Mouse (Mus musculus): Measurements from ENCODE around the gene Ccdc61. TPM values are rescaled to one million over a fixed set of nuclear protein-coding genes. Genes with fewer than 3 reads are reported as not detected.

Ccdc61 gene
- polyA plus RNA-seq, 1 experiment from 2014 or later, result 23.6 TPM

DNA sequence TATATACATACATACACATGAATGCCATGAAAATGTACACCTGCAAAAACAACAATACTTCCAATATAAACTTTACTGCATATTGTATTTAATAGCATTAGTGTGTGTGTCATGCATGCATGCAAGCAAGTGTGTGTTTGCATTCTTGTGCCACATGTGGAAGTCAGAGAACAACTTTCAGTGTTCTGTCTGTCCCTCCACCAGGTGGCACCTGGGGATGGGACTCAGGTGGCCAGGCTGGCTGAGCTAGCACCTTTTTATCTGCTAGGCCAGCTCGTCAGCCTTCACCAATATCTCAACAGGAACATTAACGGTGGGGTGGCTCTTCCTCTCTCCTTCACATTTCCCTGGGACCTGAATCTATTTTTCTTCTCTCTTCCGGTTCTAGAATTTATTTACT is 7.7 kb downstream of the Ccdc61 start:
- H3K4me2 ChIP-seq, result no peak overlapping the region
- WGBS, result 59% methylated on average over 3 of the region's 3 CpGs
- ATAC-seq (ENCODE audit: low FRiP score), result no peak

DNA sequence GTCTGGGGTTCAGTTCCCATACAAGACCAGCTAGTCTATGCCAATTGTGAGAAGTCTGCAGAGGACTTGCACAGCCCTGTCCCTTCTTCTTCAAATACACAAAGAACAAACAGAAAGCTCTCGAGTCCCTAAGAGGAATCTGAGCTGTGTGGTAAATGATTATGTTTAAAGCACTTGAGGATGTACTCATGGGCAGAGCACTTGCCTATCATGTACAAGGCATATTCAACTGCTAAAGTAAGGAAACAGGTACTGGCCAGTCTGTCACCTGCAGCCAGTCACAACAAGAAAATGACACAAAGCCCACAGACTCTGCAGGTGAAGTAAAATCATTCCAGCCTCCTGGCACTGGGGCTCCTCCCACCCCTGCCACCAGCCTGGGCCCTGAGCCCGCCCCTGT is 9.7 kb downstream of the Ccdc61 start:
- 93% methylated on average over 2 of the region's 2 CpGs for WGBS
- Histone ChIP-seq H3K9ac (no peak overlapping the region), H3K4me1 (replicated peaks) (0 out of 2 replicates have a peak, but pooled peaks cover 7% of the 10 kb centered on the region), H3K4me3 (no peak overlapping the region), H3K4me2 (no peak overlapping the region), H3K36me3 (peaks cover 8% of the 10 kb centered on the region; the same call in 1 of the 2 replicates), H3K9me3 (no peaks in the 10 kb centered on the region), H3K27ac (no peak overlapping the region), H3K27me3 (no peaks in the 10 kb centered on the region)
- ATAC-seq (ENCODE audit: low FRiP score), result no peak

More for the DNA sequence above, 7.7 kb downstream of the Ccdc61 start:
- Histone ChIP-seq H3K9ac (no peak overlapping the region), H3K27me3 (no peaks in the 10 kb centered on the region), H3K4me3 (no peak overlapping the region), H3K36me3 (peaks cover 8% of the 10 kb centered on the region; the same call in 1 of the 2 replicates), H3K27ac (no peak overlapping the region), H3K4me1 (replicated peaks) (no peaks in the 10 kb centered on the region), H3K9me3 (no peaks in the 10 kb centered on the region)

DNA sequence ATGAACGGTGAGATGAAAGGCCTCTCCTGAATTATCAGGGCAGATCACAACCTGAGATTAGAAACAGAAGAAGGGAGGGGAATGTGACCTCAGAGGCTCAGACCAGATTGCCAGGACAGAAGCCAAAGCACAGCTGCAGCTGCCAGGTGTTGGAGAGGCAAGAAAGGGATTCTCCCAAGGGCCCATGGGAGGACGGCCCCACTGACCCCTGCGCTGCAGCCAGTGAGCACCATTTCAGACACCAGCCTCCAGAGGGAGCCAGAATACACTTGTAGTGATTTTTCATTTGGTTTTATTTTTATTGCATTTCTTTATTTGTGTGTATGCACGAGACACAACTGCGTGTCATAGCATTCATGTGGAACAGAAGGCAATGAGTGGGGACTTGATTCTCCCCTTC is 13.7 kb downstream of the Ccdc61 start:
- no peak overlapping the region for H3K27ac ChIP-seq
- peaks cover 32% of the 10 kb centered on the region for H3K4me1 ChIP-seq (replicated peaks)
- 0 out of 2 replicates have a peak overlapping the region, but pooled peaks have one; percentile 15 for H3K9ac ChIP-seq
- peaks cover 8% of the 10 kb centered on the region; the same call in 1 of the 2 replicates for H3K36me3 ChIP-seq
- peaks cover 13% of the 10 kb centered on the region for H3K27me3 ChIP-seq
- H3K9me3 ChIP-seq, result no peaks in the 10 kb centered on the region
- H3K4me2 ChIP-seq, result no peak overlapping the region
- 25% methylated on average over 5 of the region's 5 CpGs for WGBS
- H3K4me3 ChIP-seq, result no peak overlapping the region
- ATAC-seq (ENCODE audit: low FRiP score), result no peak

DNA sequence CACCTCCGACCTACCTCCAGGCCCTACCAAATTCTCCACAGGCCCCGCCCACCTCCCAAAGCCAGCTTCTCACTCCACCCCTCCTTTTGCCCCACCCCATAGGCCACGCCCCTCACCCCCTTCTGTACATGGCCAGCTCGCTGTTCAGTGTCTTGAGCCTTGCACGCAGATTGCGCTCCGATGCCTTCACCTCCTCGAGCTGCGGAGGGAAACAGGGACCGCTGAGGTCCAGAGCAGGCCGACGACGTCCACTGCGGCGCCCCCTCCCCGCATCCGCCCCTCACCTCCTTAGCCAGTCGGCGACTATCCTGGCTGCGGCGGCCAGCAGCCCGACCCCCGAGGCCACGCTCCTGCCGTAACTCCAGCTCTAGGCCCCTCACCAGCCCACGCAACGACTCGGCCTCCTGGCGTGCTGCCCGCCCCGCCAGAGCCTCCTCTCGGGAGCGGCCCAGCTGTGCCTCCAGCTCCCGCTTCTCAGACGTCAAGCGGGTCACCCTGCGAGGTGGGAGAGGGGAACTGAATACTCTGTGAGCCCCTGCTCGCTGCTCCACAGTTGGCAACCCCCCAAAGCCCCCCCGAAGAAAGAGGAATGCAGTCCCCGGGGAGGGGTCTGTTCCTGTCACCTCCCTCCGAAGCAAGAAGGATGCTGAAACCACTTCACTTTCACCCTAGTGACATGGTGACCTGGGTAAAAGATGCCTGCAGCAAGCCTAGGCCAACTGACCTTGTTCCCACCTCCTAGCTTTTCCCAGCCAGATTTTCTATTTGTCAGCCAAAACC is 16.4 kb downstream of the Ccdc61 start:
- H3K9ac ChIP-seq, result peak overlapping the region; percentile 79
- no peaks in the 10 kb centered on the region for H3K9me3 ChIP-seq
- peak overlapping the region; percentile 77 for H3K4me2 ChIP-seq
- H3K4me1 ChIP-seq (replicated peaks), result peaks cover 32% of the 10 kb centered on the region
- H3K4me3 ChIP-seq, result peak overlapping the region; percentile 49
- H3K27ac ChIP-seq, result peak overlapping the region; percentile 18; the same call in 1 of the 2 replicates
- H3K36me3 ChIP-seq, result no peaks in the 10 kb centered on the region
- under 1% methylated on average over 41 of the region's 41 CpGs for WGBS
- 0 out of 2 replicates have a peak, but pooled peaks have one; percentile 8 for ATAC-seq (ENCODE audit: low FRiP score)
- peaks cover 13% of the 10 kb centered on the region for H3K27me3 ChIP-seq

DNA sequence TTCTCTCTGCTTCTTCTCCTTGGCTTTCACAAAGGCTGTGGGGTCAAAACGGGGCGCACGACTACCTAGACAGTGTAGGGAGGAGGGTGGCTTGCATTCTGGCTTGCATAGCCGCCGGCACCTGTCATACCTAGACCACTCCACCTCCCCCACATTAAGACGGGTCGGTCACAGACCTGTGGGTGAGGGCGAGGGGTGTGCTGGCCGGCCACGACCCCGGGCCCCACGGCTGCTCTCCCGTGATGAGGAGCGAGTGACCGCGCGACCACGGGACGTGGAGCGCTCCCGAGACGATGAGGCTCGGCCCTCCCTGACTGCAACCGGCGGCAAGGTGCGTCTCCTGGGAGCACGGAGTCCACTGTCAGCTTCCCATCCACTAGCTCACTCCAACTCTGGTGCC is 17.2 kb downstream of the Ccdc61 start:
- Histone ChIP-seq H3K9me3 (no peaks in the 10 kb centered on the region), H3K9ac (peak overlapping the region; percentile 74), H3K4me3 (peak overlapping the region; percentile 49), H3K27ac (no peak overlapping the region), H3K4me2 (peak overlapping the region; percentile 77), H3K36me3 (no peaks in the 10 kb centered on the region), H3K4me1 (replicated peaks) (peaks cover 32% of the 10 kb centered on the region), H3K27me3 (peaks cover 13% of the 10 kb centered on the region)
- 29% methylated on average over 27 of the region's 27 CpGs for WGBS
- peak; percentile 43 for ATAC-seq (ENCODE audit: low FRiP score)

DNA sequence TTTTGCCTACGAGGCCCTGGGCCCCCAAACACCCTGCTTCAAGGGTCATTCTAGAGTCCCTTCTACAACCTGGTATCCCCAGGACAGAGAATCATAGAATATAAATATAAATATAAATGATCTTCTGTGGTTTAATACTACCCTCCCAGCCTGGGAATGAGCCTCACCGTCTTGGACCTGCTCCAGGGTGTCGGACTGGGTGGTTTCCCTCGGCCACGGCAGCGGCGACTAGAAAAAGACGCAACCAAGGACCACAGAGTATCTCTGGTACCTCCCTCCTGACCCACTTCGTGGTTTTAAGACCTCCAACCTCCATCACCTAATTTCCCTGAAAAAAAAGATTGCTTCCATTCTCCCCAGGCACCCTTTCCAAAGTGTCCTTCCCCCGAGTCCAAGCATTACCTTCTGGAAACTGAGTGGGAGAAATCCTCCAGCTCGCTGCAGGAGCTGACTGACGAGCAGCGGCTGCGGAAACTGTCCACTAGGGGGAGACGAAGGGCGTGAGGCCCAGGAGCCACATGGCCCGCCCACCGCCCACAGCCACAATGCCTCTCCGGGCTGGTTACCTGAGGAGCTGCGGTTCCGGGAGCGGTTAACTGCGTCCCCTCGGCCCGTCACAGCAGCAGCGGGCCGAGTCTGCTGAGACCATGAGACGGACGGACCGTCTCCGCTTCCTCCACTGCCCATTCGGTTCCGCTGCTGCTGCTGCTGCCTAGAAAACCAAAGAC is 18.2 kb downstream of the Ccdc61 start:
- H3K4me1 ChIP-seq (replicated peaks), result peaks cover 32% of the 10 kb centered on the region
- H3K4me3 ChIP-seq, result peak overlapping the region; percentile 49
- H3K27me3 ChIP-seq, result peaks cover 13% of the 10 kb centered on the region
- H3K36me3 ChIP-seq, result no peaks in the 10 kb centered on the region
- peak overlapping the region; percentile 74 for H3K9ac ChIP-seq
- H3K27ac ChIP-seq, result peak overlapping the region; percentile 20; the same call in 1 of the 2 replicates
- H3K9me3 ChIP-seq, result no peaks in the 10 kb centered on the region
- H3K4me2 ChIP-seq, result peak overlapping the region; percentile 77
- peak; percentile 58 for ATAC-seq (ENCODE audit: low FRiP score)
- WGBS, result 21% methylated on average over 33 of the region's 33 CpGs

DNA sequence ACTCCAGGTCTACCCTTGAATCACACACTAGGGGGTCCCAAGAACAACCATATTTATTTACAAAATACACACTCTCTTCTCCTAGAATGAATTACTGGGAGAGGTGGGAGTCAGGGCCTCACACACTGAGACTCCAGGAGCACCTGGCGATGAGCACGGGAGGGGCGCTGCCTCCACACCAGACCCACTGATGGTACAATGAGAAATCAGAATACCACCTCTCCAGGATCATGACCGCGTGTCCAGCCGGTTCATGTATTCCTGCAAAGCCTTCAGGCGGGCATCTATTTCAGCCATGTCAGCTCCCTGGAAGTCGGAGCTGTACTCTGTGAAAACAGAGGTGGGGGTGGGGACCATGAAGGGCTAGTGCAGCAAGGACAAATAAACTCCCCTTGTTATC is 19.4 kb downstream of the Ccdc61 start:
- no peak overlapping the region for H3K4me2 ChIP-seq
- no peaks in the 10 kb centered on the region for H3K9me3 ChIP-seq
- no peak overlapping the region for H3K27ac ChIP-seq
- H3K4me3 ChIP-seq, result no peak overlapping the region
- 93% methylated on average over 8 of the region's 8 CpGs for WGBS
- peaks cover 25% of the 10 kb centered on the region for H3K4me1 ChIP-seq (replicated peaks)
- H3K27me3 ChIP-seq, result peaks cover 13% of the 10 kb centered on the region
- ATAC-seq (ENCODE audit: low FRiP score), result no peak
- H3K36me3 ChIP-seq, result no peaks in the 10 kb centered on the region
- H3K9ac ChIP-seq, result no peak overlapping the region

DNA sequence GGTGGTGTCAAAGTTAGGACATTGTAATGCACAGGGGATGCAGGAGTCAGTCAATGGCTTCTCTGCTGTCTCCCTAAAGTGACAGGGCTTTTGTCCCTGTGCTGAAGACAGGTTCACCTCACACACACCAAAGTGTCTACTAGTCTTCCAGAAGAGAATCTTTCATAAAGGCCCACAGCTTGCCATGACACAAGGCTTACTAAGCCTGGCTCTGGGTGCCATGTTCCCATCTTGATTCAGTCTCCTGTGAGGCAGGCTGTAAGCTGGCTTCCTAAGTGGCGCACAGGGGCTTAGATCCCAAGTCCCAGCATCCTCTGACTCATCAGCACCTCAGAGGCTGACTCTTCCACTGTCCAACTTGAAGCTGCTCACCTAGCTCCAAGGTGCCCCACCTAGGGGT is 23.3 kb downstream of the Ccdc61 start:
- H3K4me1 ChIP-seq (replicated peaks), result peaks cover 5% of the 10 kb centered on the region; the same call in 1 of the 2 replicates
- no peak overlapping the region for H3K4me2 ChIP-seq
- ATAC-seq (ENCODE audit: low FRiP score), result no peak
- H3K27me3 ChIP-seq, result no peaks in the 10 kb centered on the region
- no peaks in the 10 kb centered on the region for H3K9me3 ChIP-seq
- 92% methylated on average over 1 of the region's 1 CpGs for WGBS
- no peak overlapping the region for H3K4me3 ChIP-seq
- H3K36me3 ChIP-seq, result no peaks in the 10 kb centered on the region
- H3K9ac ChIP-seq, result no peak overlapping the region
- no peak overlapping the region for H3K27ac ChIP-seq

DNA sequence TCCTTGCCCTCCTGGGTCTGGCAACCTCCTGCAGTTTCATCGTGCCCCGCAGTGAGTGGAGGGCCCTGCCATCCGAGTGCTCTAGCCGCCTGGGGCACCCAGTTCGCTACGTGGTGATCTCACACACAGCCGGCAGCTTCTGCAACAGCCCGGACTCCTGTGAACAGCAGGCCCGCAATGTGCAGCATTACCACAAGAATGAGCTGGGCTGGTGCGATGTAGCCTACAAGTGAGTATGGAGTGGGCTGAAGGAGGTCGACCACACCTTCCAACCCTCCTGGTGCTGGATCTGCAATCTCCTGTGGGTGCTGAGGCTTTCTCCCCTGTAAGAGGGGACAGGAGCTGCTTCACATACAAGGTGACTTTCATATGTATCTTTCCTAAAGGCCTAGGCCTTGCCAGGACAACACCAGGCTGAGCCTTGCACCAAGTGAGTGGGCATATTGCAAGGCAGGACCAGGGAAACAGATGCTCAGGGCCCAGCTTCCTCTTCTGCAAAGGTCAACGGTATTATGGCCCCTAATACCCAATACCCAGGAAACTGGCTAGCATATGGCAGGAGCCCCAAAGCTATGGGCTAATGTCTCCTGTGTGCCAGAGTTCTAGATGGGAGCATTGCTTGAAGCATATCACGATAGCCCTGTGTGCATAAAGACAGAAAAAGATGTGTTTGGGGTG is 25.3 kb downstream of the Ccdc61 start:
- no peak overlapping the region for H3K4me2 ChIP-seq
- H3K27me3 ChIP-seq, result no peaks in the 10 kb centered on the region
- 0 out of 2 replicates have a peak, but pooled peaks cover 5% of the 10 kb centered on the region for H3K4me1 ChIP-seq (replicated peaks)
- no peak overlapping the region for H3K4me3 ChIP-seq
- H3K27ac ChIP-seq, result no peak overlapping the region
- H3K36me3 ChIP-seq, result no peaks in the 10 kb centered on the region
- H3K9me3 ChIP-seq, result no peaks in the 10 kb centered on the region
- no peak overlapping the region for H3K9ac ChIP-seq
- no peak for ATAC-seq (ENCODE audit: low FRiP score)
- WGBS, result 61% methylated on average over 13 of the region's 13 CpGs

DNA sequence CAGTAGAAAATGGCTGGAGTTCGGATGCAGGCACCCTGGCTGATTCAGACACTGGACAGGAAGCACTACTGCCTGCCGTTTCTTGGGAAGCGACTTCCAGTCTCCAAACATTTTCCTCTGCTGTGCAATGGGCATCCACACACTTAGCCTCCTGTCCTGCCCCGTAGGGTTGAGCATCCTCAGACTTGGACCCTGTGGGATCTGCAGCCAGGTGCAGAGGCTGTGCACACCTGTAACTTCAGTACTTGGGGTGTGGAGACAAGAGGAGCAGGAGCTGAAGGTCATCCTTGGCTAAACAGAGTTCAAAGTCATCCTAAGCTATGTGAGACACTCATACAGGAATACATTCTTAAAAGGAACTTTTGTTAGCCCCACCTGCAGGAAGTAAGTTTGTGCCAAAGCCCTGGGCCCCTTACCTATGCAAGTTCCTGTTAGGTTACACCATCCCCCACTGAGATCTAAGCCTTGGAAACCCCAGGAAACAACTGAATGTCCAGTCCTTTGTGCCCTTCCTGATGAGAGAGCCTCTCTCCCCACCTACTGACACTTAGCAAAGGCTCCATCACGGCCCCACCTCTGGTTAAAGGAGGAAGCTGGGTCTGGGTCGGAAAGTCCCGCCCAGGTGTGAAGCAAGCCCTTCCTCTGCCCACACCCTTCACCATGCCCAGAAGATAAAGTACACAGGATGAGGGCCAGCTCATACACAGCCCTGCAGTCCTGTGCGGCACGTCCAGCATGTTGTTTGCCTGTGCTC is 26.0 kb downstream of the Ccdc61 start:
- WGBS, result 64% methylated on average over 9 of the region's 9 CpGs
- Histone ChIP-seq H3K4me2 (no peak overlapping the region), H3K9ac (no peak overlapping the region), H3K4me3 (no peak overlapping the region), H3K27ac (no peak overlapping the region), H3K9me3 (no peaks in the 10 kb centered on the region), H3K36me3 (no peaks in the 10 kb centered on the region), H3K27me3 (no peaks in the 10 kb centered on the region), H3K4me1 (replicated peaks) (0 out of 2 replicates have a peak, but pooled peaks cover 5% of the 10 kb centered on the region)
- no peak for ATAC-seq (ENCODE audit: low FRiP score)

DNA sequence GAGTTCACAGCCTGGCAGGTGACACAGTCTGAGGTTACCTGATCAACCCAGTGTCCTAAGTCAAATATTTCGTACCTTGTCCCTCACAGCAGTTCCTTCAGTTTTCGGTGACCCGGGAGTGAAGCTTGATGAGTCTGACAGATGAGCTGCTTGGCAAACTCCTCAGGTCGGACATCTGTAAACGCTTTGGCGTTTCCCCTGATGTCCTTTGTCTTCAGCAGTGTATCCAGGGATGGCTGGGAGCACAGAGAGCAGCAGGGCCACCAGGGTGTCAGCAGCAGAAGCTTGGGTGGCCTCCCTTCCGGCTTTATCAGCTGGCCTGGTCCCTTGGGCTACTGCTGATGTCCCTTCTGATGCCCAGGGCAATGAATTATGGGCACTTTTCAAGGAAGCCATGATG is 31.5 kb downstream of the Ccdc61 start:
- Histone ChIP-seq H3K27me3 (no peaks in the 10 kb centered on the region), H3K9me3 (no peaks in the 10 kb centered on the region), H3K4me1 (replicated peaks) (0 out of 2 replicates have a peak, but pooled peaks cover 5% of the 10 kb centered on the region), H3K36me3 (no peaks in the 10 kb centered on the region), H3K27ac (no peak overlapping the region), H3K4me3 (no peak overlapping the region), H3K9ac (no peak overlapping the region), H3K4me2 (no peak overlapping the region)
- 83% methylated on average over 7 of the region's 7 CpGs for WGBS
- ATAC-seq (ENCODE audit: low FRiP score), result no peak

Data from hindbrain, embryonic 13.5 days (tissue).